Mouse (Mus musculus) hindbrain, embryonic 10.5 days (tissue): ENCODE results near the gene Map7. TPM values are rescaled to one million over a fixed set of nuclear protein-coding genes. Genes with fewer than 3 reads are reported as not detected.

Source experiments
- DNase-seq: peaks from one replicate; pipeline ENCODE4 v3.0.0-alpha.2; 2017; ENCODE audit warnings: low spot score
- H3K27ac ChIP-seq: fragments of 300-500 bp; sonication (generic); 2 replicates; pipeline ENCODE4 v1.5.1; 2016; ENCODE audit warnings: mild to moderate bottlenecking, moderate library complexity
- H3K27me3 ChIP-seq: fragments of 300-500 bp; sonication (generic); 2 replicates; pipeline ENCODE4 v1.6.1; 2016; ENCODE audit warnings: mild to moderate bottlenecking; ENCODE audit not compliant: poor library complexity, insufficient read depth, severe bottlenecking
- H3K36me3 ChIP-seq: fragments of 300-500 bp; sonication (generic); 2 replicates; pipeline ENCODE4 v1.6.1; 2016; ENCODE audit warnings: mild to moderate bottlenecking, moderate library complexity
- H3K4me1 ChIP-seq: fragments of 300-500 bp; sonication (generic); replicated peaks from 2 replicates; pipeline ENCODE4 v1.6.1; 2016; ENCODE audit warnings: mild to moderate bottlenecking
- H3K4me3 ChIP-seq: fragments of 300-500 bp; sonication (generic); 2 replicates; pipeline ENCODE4 v1.5.1; 2016; ENCODE audit warnings: mild to moderate bottlenecking, moderate library complexity
- H3K9me3 ChIP-seq: fragments of 300-500 bp; sonication (generic); 2 replicates; pipeline ENCODE4 v1.6.1; 2016; ENCODE audit warnings: mild to moderate bottlenecking, moderate library complexity
- WGBS: fragments of 180-500 bp; shearing (Covaris S2); methylation state at CpG from one replicate; pipeline ENCODE4 v1.1.7; 2016; 5-methylcytosine and 5-hydroxymethylcytosine counted together
- polyA plus RNA-seq: library from polyadenylated mRNA; unstranded; fragments of >200 nt; fragmentation: Nextera tagmentation; extraction: Ambion mirVana; gene quantifications from 2 replicates; pipeline ENCODE4 v1.2.1, GENCODE M21; 2016

The Map7 gene
- polyA plus RNA-seq, 1 experiment from 2014 or later, result 8.9 TPM

DNA sequence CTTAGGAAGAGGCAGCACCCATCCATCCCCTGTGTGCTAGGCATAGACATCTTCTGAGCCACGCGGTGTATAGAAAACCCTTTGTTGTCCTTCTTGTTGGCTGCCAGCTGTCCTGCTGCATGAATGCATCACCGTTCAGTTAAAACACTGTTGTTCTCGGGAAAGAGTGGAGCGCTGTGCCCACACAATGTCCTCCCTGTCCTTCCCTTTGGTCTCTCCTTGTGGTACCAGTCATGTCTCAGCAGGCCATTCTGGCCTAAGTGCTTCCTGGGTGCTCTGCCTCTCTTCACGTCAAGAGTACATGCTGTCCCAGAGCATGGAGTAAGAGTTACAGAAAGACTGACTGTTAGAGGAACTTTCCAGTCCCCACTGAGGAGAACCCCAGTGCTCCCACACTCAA, 54.5 kb downstream of the Map7 start:
- WGBS, result 61% methylated on average over 6 of the region's 6 CpGs
- Histone ChIP-seq H3K4me1 (peaks cover 43% of the 10 kb centered on the region), H3K4me3 (no peak overlapping the region), H3K27ac (peak overlapping the region; percentile 59), H3K36me3 (no peaks in the 10 kb centered on the region), H3K9me3 (no peaks in the 10 kb centered on the region), H3K27me3 (no peaks in the 10 kb centered on the region)
- no peak for DNase-seq

DNA sequence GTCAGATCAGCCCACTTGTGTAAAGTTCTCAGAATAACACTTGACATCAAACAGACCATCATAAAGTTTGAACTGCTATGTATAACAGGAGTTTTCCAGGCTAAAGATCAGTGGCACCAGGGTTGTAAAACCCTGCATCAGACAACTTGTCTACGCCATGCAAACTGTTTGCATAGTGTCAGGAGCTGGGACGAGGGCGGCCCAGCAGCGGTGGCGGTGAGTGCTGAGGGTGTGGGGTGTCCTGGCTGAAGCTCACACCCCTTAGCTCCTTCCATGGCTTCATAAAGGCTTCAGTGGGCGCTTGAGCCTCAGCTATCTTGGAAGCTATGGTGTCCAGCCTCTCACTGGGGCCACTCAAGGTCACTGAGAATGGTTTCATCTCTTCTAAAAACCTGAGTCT, 55.2 kb downstream of the Map7 start:
- 92% methylated on average over 6 of the region's 6 CpGs for WGBS
- no peak overlapping the region for H3K27ac ChIP-seq
- no peak for DNase-seq
- peaks cover 43% of the 10 kb centered on the region for H3K4me1 ChIP-seq
- no peaks in the 10 kb centered on the region for H3K36me3 ChIP-seq
- H3K27me3 ChIP-seq, result no peaks in the 10 kb centered on the region
- no peak overlapping the region for H3K4me3 ChIP-seq
- no peaks in the 10 kb centered on the region for H3K9me3 ChIP-seq

DNA sequence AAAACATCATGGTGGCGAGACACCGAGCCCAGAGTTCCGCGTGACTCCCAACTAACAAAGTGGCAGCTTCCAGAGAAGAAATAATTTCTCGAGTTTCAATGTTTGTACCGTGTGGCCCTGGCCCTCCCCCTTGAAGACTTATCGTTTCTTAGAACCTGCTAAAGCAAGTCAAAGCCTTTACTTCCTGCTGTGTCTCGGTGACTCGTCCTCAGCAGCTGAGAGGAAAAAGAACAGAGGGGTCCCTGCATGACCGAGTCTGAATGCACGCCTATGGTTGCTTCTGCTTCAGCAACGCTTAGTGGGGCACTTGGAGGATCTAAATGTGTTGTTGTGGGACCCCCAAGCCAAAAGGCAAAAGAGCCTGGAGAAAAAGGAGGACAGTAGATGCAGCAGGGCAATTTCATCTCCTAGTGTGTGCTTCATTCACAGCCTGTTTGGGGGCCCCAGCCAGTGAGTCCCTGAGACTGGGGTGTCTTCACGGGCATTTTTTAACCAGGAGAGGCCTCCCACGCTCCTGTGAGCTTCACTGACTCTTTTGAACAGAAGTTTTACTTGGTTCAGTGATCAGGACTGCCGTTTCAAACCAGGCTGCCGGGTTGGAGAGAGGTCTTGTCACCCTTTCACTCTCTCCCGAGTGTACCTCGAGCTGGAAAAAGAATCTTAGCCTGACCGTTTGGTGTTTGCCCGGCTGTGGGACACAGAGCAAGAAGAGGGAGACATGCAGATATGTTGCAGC, 56.6 kb downstream of the Map7 start:
- H3K4me1 ChIP-seq, result peaks cover 43% of the 10 kb centered on the region
- H3K9me3 ChIP-seq, result no peaks in the 10 kb centered on the region
- peak; percentile 53 for DNase-seq
- peak overlapping the region; percentile 39 for H3K4me3 ChIP-seq
- H3K36me3 ChIP-seq, result no peaks in the 10 kb centered on the region
- H3K27me3 ChIP-seq, result no peaks in the 10 kb centered on the region
- 25% methylated on average over 20 of the region's 20 CpGs for WGBS
- H3K27ac ChIP-seq, result peak overlapping the region; percentile 86

DNA sequence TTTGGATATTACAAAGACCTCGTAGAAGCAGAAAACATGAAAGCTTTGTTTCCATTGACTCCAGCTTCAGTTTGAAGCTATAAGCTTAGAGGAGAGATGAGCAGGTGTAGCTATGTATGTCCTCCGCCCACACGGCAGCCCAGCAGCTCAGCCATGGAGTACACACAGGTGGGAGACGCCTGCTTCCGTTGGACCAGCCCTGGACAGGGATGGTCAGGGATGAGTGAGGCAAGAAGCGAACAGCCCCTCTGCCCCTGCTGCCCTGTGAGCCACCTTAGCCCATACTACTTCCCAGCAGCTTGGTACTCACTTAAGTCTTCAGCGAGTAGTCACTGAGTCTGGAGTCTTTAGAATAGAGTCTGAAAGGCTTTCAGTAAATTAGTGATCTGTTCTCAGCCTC, 58.7 kb downstream of the Map7 start:
- H3K27ac ChIP-seq, result 0 out of 2 replicates have a peak overlapping the region, but pooled peaks have one; percentile 29
- no peaks in the 10 kb centered on the region for H3K36me3 ChIP-seq
- H3K4me1 ChIP-seq, result peaks cover 35% of the 10 kb centered on the region
- H3K27me3 ChIP-seq, result no peaks in the 10 kb centered on the region
- WGBS, result 77% methylated on average over 7 of the region's 7 CpGs
- 0 out of 2 replicates have a peak overlapping the region, but pooled peaks have one; percentile 24 for H3K4me3 ChIP-seq
- H3K9me3 ChIP-seq, result no peaks in the 10 kb centered on the region
- no peak for DNase-seq

DNA sequence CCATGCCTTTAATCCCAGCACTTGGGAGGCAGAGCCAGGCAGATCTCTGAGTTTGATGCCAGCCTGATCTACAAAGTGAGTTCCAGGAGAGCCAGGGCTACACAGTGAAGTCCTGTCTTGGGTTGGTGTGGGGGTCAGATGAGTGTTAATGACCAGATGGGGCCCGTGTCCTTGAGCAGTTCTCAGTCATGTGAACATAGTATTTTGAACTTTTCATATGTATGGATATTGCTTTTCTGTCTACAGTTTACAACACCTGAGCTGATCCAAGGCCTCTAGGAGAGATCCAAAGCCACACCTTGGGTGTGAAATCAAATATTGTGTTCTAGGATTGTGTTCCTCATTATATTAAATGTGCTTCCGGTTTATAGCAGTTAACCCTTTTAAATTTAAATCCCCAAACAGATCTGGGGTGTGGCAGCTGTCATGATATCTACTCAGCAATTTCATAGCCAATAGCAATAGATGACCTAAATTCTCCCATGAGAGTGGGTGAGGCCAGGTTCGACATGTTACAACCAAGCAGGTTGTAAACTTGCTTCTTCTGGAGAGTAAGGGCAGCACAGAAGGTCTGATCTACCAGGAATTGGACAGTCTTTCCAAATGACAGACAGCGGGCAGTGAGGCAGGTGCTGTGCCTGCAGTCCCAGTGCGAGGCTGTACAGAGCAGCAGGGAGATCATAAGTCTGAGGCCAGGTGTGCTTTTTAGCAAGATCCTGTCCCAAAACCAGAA, 61.5 kb downstream of the Map7 start:
- no peak for DNase-seq
- Histone ChIP-seq H3K27me3 (no peaks in the 10 kb centered on the region), H3K9me3 (no peaks in the 10 kb centered on the region), H3K4me3 (no peak overlapping the region), H3K27ac (no peak overlapping the region), H3K36me3 (no peaks in the 10 kb centered on the region), H3K4me1 (peaks cover 19% of the 10 kb centered on the region)
- WGBS, result 92% methylated on average over 5 of the region's 5 CpGs

DNA sequence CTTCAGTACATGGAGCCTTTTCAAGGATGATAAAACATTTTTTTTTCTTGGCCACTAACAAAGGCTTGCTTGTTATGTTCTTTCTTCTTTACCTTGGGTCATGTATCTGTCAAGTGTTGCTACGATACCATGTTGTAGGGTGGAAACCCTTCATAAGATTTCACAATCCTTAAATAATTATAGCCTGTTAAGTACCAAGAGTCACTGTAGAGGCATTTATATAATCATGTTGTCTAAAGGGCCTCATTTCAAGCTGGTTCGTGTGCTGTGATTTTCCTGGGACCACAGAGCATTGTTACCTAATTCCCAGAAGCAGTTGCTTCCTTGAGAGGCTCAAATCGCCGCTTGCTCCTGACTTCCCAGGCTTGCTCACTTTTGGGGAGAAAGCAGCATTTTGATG, 66.1 kb downstream of the Map7 start:
- H3K27ac ChIP-seq, result no peak overlapping the region
- no peak for DNase-seq
- H3K4me3 ChIP-seq, result no peak overlapping the region
- no peaks in the 10 kb centered on the region for H3K9me3 ChIP-seq
- WGBS, result 88% methylated on average over 4 of the region's 4 CpGs
- H3K4me1 ChIP-seq, result no peaks in the 10 kb centered on the region
- no peaks in the 10 kb centered on the region for H3K27me3 ChIP-seq
- H3K36me3 ChIP-seq, result no peaks in the 10 kb centered on the region

DNA sequence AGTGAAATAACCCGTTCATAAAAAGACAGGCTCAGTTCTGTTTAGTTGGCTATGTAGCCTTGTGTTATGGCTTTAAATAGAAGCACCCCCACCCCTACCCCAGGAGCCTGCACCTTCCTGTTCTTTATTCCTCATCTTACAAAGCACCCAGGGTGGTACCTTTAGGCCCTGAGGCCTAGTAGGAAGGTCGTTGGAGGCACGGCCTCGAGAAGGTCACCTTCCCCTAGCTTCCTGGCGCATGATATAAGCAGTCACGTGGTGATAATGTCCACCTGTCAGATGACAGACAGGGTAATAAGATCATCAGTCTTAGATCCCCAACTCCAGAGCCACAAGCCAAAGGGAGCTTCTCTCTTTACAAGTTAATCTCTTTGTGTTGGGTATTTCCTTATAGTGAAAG, 68.7 kb downstream of the Map7 start:
- no peak overlapping the region for H3K4me3 ChIP-seq
- DNase-seq, result no peak
- 86% methylated on average over 6 of the region's 6 CpGs for WGBS
- no peak overlapping the region for H3K27ac ChIP-seq
- no peaks in the 10 kb centered on the region for H3K36me3 ChIP-seq
- H3K9me3 ChIP-seq, result no peaks in the 10 kb centered on the region
- no peaks in the 10 kb centered on the region for H3K4me1 ChIP-seq
- no peaks in the 10 kb centered on the region for H3K27me3 ChIP-seq

DNA sequence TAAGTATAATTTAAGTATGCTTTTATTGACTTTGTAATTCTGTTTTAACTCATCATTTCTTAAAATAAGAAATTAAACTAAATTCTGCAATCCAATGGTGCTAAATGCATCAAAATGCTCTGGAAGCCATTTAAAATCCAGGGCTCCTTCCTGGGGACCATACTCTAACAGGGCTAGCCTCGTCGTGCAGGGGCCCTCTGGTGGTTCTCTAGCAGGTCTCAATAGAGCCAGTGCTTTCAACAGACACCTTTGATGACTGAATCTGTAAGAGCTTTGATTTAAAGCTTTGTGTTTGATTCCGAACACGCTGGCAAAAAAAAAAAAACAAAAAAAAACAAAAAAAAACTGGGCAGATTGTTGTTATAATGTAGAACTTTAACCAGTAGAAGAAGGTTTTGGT, 70.6 kb downstream of the Map7 start:
- H3K27me3 ChIP-seq, result no peaks in the 10 kb centered on the region
- WGBS, result 81% methylated on average over 4 of the region's 4 CpGs
- no peaks in the 10 kb centered on the region for H3K9me3 ChIP-seq
- DNase-seq, result no peak
- no peaks in the 10 kb centered on the region for H3K36me3 ChIP-seq
- H3K27ac ChIP-seq, result no peak overlapping the region
- H3K4me3 ChIP-seq, result no peak overlapping the region
- no peaks in the 10 kb centered on the region for H3K4me1 ChIP-seq

DNA sequence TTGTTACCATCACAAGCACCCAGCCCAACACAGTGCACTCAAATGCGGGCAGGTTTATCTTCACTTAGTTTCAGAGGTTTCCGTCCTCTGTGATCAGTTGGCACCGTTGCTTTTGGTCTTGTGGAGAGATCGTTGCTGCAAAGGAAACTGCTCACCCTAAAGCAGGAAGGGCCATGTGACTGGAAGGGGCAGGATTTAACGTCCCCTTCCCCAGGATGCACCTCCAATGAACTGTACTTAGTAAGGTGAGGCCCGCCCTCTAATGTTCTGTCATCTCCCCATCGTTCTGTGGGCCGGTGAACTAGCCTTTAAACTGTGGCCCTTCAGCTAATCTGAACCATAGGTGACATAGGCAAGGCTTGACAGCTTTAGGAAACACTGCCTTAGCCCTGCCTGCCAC, 71.3 kb downstream of the Map7 start:
- Histone ChIP-seq H3K27me3 (no peaks in the 10 kb centered on the region), H3K36me3 (no peaks in the 10 kb centered on the region), H3K27ac (no peak overlapping the region), H3K4me1 (no peaks in the 10 kb centered on the region), H3K9me3 (no peaks in the 10 kb centered on the region), H3K4me3 (no peak overlapping the region)
- 92% methylated on average over 8 of the region's 8 CpGs for WGBS
- no peak for DNase-seq

DNA sequence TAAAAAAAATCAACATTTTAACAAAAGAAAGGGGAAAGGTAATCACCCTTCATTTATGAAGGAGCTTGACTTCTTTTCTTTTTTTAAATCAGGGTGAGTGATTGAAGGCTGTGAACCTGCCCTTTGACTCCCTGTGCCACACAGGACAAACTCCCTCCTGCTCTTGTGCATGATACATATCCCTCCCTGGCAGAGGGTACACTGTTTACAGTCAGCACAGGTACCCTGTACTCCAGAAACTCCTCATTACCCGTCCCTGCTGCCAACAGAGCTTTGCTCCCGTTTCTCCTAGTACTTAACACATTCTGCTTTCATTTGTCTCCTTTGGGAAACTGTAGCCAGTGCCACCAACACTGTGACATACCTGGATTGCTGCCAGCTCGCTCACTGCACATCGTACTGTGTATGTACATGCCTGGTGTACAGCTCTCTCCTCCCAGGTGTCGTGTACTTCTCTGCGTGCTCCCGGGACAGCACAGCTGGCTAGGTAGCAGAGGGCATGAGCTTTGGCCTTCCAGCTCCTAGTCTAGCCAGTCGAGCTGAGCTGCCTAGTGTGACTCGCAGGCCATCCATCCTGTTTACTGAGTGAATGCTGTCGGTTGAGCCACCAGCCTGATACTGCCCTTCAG, 72.3 kb downstream of the Map7 start:
- no peaks in the 10 kb centered on the region for H3K27me3 ChIP-seq
- no peaks in the 10 kb centered on the region for H3K36me3 ChIP-seq
- no peaks in the 10 kb centered on the region for H3K9me3 ChIP-seq
- DNase-seq, result no peak
- no peak overlapping the region for H3K4me3 ChIP-seq
- WGBS, result 76% methylated on average over 10 of the region's 10 CpGs
- H3K4me1 ChIP-seq, result no peaks in the 10 kb centered on the region
- no peak overlapping the region for H3K27ac ChIP-seq

DNA sequence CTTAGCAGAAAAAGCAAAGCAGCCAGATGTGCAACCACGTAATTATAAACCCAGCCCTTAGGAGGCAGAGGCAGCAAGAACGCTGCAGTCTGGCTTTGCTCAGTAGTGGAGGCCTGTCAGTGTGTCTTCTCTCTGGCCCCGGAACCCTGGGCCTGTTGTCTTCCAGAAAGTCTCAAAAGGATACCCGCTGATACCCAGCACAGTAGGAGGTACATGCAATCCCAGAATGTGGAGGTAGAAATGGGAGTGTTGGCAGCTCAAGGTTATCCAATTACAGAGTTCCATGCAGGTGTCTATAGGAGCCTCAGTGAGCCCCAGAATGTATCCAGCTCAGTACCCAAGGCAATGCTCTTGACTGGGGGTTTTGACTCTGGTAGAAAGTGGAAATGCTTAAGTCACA, 73.7 kb downstream of the Map7 start:
- no peak overlapping the region for H3K4me3 ChIP-seq
- no peaks in the 10 kb centered on the region for H3K27me3 ChIP-seq
- H3K36me3 ChIP-seq, result no peaks in the 10 kb centered on the region
- H3K4me1 ChIP-seq, result no peaks in the 10 kb centered on the region
- DNase-seq, result no peak
- 83% methylated on average over 4 of the region's 4 CpGs for WGBS
- H3K27ac ChIP-seq, result no peak overlapping the region
- no peaks in the 10 kb centered on the region for H3K9me3 ChIP-seq

DNA sequence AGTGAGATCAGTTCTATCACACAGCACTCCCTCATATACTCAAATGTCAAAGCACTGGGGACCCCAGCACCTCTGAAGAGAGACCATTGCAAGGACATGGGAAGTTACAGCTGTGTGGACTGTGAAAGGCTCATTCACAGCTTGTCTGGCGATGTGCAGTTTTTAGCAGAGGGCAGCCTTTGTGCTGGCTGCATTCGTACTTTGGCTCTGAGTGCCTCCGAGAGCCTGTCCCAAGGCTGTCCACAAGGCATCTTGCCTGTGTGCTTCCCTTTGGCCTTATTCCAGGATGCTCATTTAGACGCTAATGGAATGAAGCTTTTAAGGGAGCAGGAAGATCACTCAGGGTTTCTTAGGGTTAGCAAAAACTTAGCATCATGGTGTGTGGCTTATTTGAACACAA, 78.5 kb downstream of the Map7 start:
- Histone ChIP-seq H3K9me3 (no peaks in the 10 kb centered on the region), H3K27ac (no peak overlapping the region), H3K27me3 (no peaks in the 10 kb centered on the region), H3K4me3 (no peak overlapping the region), H3K36me3 (no peaks in the 10 kb centered on the region), H3K4me1 (no peaks in the 10 kb centered on the region)
- DNase-seq, result no peak
- 71% methylated on average over 4 of the region's 4 CpGs for WGBS

DNA sequence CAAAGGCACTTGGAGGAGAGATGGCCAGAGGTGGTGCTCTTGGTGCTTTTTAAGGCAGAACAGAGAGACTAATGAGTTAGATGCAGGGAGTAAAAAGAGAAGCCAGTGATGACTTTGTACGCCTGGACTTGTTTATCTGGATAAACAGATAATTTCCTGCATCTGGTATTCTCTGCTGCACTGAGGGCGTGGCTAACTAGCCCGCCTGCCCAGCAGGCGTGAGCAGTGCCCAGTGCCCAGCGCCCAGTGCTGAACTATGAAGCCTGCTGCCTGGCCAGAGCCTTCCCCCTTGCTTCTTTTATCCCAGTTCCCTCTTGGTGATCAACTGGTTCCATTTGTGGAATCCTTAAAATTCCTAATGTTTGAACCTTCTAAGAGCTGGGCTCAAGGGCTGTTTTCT, 81.8 kb downstream of the Map7 start:
- H3K36me3 ChIP-seq, result peaks cover 10% of the 10 kb centered on the region; the same call in 1 of the 2 replicates
- H3K27ac ChIP-seq, result no peak overlapping the region
- no peak for DNase-seq
- no peaks in the 10 kb centered on the region for H3K27me3 ChIP-seq
- no peak overlapping the region for H3K4me3 ChIP-seq
- H3K4me1 ChIP-seq, result no peaks in the 10 kb centered on the region
- no peaks in the 10 kb centered on the region for H3K9me3 ChIP-seq
- WGBS, result 88% methylated on average over 5 of the region's 5 CpGs
